Mouse (Mus musculus) lung, postnatal 25 days (tissue): Measurements from ENCODE around the gene AC170998.1.
A peak's percentile ranks its signal among the peaks of the same experiment; 100 is the strongest.
"Not testable (repeated sequence)": the region's sequence is repeated elsewhere in the genome, so short reads cannot be mapped to it uniquely, and the experiment has no call there.

Source experiments
- DNase-seq: peaks from one replicate; pipeline ENCODE4 v3.0.0; 2022; ENCODE audit warnings: low spot score

The AC170998.1 gene

DNA sequence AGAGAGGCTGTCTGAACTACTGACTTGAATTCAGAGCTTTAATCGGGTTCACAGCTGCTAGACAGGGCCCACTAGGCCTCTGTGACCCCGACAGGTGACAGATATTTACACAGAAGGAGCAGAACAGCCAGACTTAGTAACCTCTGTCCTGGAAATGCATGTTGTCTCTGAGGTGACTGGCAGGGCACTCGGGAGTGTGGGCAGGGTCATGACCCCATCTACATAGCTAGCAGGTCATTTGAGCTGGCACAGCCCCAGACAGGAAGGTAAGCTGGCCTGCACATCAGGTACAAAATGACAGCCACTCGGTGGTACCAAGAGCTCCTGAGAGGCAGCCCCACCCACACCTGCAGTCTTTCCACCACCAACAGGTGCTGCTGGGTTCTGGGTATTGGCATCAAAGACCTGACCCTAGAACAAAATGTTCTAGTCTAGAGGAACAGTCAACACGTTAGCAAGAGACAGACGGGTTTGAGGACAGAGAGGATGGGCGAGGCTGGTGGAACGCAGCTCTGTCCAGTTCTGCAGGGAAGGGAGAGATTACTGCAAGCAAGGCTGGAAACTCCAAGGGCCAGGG is 34.9 kb downstream of the AC170998.1 start:
- no peak for DNase-seq

- DNase-seq, result peak; percentile 84
These were observed 36.0 kb downstream of the AC170998.1 start for GRCm38 (mm10) chr17:28761871-28762270.

- DNase-seq, result no peak
These were observed 40.3 kb downstream of the AC170998.1 start for GRCm38 (mm10) chr17:28766203-28766602.

DNA sequence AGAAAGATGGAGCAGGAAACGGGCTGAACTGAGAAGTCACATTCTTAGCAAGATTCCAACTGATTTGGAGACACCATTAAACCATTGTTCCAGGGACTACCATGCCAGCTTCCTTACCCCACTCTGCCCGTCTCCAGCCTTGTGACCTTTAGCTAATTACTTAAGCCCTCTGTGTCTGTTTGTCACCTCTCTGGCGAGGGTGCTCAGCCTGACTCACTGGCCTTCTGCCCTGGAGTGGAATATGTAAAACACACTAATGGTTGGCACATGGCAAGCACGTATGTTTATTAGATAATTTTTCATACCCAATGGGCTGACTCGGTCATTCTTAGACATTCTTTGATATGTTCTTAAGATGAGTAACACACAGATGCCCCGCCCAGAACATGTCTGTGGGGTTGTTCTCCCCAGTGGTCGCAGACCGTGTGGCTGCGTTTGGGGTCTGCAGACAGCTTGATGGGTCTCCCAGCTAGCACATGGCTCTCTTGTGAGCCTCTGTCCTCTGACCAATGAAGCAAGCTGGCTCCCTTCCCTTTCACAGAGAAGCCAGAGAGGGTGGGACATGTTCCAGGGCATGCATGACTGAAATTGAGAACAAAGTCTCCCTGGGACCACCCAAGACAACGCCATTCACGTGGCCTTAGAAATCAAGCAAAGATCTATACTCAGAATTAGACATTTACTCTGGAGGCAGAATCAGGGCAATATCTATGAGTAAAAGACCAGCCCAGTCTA is 41.1 kb downstream of the AC170998.1 start:
- no peak for DNase-seq

- peak; percentile 24 for DNase-seq
These were observed 43.4 kb downstream of the AC170998.1 start, which contains the start of gene Mapk13 for GRCm38 (mm10) chr17:28769121-28769874. Gene Mapk13, plus strand, starts transcription at chr17:28769297.

GRCm38 (mm10) chr17:28769875-28770421 is 44.1 kb downstream of the AC170998.1 start:
- DNase-seq, result no peak

- no peak for DNase-seq
These were observed 45.4 kb downstream of the AC170998.1 start for GRCm38 (mm10) chr17:28771289-28771688.

GRCm38 (mm10) chr17:28774303-28774702 is 48.4 kb downstream of the AC170998.1 start:
- not testable (repeated sequence) for DNase-seq

DNA sequence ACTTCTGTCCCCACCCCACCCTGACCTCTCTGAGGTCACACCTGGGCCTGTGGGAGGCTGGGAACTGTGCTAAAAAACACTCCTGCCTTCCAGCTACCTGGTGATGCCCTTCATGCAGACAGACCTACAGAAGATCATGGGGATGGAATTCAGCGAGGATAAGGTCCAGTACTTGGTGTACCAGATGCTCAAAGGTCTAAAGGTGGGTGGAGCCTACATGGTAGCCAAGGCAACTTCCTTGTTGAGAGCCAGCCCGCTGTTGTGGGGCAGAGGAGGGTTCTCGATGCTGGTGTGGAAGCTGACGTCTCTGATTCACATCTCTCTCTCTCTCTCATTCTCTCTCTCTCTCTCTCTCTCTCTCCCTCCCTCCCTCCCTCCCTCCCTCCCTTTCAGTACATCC is 49.3 kb downstream of the AC170998.1 start:
- no peak for DNase-seq
